Mouse (Mus musculus) megakaryocyte-erythroid progenitor cell, adult 5-6 weeks (primary cell): Measurements from ENCODE around the gene Rad9a. TPM values are rescaled to one million over a fixed set of nuclear protein-coding genes. Genes with fewer than 3 reads are reported as not detected.

ENCODE experiments used
- ATAC-seq: replicated peaks from 2 replicates; pipeline ENCODE4 v1.8.0; 2016; ENCODE audit warnings: mild to moderate bottlenecking, inconsistent platforms; ENCODE audit not compliant: severe bottlenecking, poor library complexity, low FRiP score, low TSS enrichment
- total RNA-seq, 2 experiments: library from RNA; stranded (forward) in 1 of 2; stranded (reverse) in 1 of 2; fragments of 200-1000, 215-1000 nt in 1 of 2; fragments of >200 nt in 1 of 2; fragmentation: Nextera tagmentation in 1 of 2; gene quantifications; 2 replicates each; pipeline ENCODE4 v1.2.3; 2014 to 2017

The Rad9a gene
- total RNA-seq, 2 experiments from 2014 or later, result 17.5 to 47.7 TPM

DNA sequence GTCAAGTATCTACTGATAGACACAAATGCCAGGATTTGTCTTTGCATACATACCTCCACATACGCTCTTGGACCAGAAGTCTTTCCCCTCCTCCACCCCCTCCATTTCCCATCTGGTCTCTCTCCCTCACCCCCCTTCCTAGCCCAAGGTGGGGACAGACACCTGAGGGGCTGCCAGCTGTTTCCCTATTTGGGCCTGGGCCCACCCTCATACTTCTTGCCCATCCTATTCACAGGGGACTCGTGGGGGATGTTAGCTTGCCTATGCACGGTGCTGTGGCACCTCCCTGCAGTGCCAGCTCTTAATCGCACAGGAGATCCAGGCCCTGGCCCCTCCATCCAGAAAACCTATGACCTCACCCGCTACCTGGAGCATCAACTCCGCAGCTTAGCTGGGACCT is 18.5 kb upstream of the Rad9a start:
- ATAC-seq, result no peak

DNA sequence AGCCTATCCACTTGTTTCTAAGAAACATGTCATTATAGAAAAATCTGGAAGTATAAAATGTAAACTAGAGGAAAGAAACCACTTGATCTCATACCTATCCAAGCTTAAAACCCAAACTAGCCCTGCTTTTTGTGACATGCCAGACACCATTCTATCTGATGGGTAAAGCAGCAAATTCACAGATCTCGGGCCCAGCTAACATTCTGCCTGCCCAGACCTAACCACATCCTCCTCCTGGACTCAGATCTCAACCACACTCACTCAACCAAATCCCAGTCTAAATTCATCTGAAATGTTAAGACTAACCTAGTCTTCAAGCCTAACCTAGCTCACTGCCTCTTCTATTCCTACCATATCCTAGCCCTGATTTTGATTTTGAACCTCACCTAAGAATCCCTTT is 17.3 kb upstream of the Rad9a start:
- ATAC-seq, result no peak

DNA sequence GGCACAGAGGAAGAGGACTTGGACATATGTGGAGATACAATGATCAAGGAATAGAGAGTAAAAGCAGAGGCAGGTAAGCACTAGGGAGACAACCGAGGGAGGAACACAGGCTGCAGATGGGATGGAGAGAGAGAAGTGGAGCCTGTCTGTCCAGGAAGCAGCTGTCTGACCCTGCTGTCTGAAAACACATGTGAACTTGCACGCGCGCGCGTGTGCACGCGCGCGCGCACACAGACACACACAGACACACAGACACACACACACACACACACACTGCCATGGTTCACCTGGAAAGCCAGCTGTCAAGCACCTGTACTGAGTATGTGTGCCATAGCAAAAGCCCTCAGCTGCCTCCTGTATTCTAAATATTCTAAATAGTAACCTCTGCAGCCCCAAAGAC is 16.8 kb upstream of the Rad9a start:
- ATAC-seq, result no peak

DNA sequence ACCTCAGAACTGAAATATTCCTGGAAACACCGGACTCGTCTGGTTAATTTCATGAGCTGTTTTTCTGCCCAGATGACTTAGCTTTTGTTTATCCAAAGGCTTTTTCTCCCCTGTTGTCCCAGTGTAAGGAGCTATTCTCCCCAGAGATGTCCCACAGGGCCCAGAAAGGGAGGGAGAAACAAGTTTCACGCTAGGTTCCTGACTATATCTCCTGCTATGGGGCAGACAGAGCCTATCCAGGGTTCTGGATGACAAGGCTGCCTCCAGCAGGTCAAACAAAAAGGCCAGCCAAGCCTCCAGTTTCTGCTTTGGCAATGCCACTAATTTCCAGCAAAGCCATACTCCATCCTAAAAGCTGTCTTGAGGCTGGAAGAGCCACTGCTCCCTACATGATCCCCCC is 16.4 kb upstream of the Rad9a start:
- no peak for ATAC-seq

DNA sequence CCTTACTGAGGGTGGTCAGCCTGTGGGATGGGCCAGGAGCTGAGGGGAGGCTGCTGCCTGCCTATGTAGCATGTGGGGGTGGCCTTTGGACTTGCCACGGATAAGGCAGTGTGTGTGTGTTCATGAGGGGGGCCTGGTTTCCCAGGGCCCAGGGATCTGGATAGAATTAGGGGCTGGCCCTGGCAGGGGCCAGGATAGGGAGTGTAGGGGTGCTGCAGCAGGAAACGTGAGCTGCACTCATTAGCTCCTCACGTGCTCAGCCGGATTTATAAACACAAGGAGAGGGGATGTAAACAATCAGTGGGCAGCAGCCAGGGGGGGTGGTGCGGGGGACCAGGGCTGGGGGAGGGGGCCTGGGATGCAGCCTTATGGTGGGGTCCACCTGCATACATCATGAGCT is 15.7 kb upstream of the Rad9a start:
- no peak for ATAC-seq

DNA sequence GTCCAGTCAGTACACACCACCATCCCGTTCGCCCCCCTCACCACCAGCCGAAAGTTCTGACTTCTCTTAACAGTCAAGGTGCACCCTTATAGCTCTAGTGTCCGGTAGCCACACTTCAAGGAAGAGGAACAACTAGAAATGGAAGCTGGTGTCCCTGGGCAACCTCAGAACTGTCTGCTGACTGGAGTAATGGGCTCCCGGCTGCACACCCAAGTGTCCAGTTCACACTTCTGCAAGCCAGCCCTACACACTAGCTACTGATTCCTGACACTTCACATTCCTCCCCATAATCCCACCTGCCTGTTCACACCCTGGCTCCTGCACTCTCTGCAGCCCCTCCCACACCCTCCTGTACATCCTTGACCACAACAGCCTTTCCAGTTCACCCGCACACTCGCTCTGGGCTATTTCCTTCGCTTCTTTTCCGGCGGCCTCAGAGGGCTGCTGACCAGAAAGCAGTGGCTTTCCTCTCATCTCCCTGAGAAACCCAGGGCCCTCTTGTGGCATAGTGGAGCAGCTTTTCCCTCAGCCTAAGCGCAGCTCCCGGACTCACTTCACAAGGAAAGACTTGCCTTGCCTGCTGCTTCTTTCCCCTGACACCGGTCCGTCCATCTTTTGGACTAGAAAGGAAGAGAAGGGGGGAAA is 14.7 kb upstream of the Rad9a start:
- ATAC-seq, result no peak

DNA sequence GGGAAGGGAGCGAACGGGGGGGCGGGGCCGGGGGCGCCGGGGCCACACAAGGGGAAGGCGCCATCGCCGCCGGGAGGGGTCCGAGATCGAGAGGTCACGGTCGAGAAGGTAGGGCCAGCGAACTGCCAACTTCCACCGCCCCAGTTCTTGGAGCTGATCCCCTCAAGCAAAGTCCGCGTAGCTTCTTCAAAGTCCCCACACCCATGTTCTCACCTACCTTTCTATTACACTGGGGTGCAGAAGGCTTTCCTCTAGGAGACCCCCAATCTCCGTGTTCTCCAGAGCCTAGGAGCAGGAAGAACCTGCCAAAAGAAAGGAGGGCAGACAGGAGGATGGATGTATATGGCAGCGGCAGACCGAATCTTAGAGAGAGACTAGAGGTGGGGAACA is 14.0 kb upstream of the Rad9a start:
- ATAC-seq, result no peak

DNA sequence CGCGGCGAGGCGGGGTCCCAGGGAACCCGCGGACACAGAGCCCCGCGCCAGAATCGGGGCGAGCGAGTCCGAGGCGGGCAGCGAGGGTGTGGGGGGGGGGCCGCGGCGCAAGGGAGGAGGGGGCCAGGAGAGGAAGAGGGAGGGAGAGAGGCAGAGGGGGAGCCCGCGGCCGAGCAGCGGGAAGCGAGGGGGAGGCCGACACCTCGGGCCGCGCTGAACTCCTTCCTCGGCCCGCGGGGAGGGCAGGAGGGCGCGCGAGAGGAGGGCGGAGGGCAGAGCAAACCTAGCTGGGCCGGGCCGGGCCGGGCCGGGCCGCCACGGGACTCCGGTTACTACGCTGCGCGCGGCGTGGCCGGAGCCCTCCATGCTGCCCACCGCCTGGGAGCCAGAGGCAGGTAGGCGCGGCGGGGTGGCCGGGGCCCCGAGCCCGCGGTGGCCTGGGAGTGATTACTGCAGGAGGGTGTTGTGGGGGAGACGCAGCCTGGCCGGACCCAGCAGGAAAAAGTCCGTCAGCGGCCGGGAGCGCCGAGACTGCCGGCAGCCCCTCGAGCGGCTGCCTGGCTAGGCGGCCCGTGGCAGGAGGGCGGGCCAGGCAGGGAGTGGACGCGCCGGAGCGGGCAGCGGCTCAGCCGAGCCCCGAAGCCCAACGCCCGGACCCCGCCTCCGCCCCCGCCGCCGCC is 13.4 kb upstream of the Rad9a start:
- ATAC-seq, result no peak

DNA sequence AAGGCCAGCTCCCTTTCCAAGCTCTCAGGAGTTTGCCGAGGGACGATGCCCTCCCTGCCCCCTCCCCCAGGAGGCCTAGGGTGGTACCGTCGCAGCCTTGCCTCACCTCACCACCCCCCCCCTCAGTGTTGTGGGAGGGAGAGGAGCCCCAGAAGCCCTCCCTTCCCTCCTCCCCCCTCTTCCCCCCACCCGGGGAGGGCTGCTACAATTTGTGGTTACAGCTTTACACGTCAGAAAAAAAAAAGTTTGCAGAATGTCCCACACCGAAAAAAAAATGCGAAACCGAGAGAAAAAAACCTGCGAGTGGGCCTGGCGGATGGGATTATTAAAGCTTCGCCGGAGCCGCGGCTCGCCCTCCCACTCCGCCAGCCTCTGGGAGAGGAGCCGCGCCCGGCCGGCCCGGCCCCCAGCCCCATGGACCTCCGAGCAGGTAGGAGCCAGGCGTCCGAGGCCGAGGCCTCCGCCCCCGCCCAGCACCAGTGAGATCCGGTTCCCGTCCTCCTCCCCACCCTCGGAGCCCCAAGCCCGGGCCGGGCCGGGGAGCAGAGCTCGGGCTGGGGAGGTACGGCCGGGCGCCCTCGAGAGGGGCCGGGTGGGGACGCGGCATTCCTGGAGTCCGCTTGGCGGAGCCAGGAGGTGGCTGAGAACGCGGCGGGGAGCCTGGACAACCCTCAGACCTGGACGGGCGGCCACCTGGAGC is 12.8 kb upstream of the Rad9a start, which contains the start of the genes Clcf1 and AC109138.7:
TSS of gene Clcf1 (plus strand) at position 168 of the 700 bp plus-strand sequence.
TSS of gene AC109138.7 (plus strand) at position 287 of the 700 bp plus-strand sequence.
- ATAC-seq, result no peak

DNA sequence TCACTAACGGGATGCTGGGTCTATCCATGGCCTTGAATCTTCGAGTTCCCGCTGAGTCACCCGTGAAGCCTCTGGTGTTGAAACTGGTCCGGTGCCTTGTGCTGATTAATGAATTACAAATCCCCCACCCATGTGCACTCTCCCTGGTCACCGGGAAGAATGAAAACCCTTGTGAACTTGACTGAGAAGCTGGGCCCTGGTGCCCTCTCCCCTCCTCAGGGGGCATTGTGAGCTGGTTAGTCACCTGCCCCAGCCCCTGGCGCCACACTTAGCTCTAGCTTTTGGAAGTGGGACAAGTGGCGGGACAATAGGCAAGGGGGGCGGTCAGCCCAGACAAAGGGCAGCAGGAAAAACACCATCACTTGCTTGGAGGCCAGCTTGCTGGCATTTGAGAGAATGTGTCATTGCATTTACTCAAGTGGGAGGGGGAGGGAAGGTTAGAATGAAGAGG is 12.1 kb upstream of the Rad9a start:
- ATAC-seq, result no peak

DNA sequence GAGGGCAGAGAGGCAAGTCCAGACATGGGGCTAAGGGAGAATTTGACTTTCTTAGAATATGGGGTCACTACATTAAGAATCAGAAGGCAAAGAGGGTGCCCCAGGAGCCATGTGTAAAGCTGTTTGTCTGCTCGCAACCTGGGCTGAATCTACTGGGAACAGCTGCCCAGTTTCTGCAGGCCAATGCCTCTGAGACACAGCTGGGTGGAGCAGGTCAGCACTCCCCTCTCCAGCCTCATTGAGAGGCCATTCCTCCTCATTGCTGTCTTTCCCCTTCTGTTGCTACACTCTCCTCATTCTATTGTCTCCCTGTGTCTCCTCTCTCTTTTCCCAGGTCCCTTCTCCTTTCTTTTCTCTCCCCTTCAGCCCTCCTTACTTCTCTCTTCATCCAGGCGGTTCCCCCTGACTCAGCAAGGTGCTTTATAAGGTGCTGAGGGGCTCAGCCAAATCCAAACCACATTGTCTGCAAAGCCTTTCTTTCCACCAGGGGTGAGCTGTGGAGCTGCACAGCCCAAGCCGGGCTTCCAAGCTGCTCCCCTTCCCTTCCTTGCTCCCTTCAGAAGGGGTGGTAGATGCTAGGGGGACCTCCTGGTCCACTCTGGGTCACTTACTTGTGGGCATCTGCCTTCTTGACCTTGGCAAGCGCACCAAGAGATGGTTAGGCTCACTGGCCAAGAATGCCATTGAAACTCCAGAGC is 10.6 kb upstream of the Rad9a start:
- ATAC-seq, result no peak

DNA sequence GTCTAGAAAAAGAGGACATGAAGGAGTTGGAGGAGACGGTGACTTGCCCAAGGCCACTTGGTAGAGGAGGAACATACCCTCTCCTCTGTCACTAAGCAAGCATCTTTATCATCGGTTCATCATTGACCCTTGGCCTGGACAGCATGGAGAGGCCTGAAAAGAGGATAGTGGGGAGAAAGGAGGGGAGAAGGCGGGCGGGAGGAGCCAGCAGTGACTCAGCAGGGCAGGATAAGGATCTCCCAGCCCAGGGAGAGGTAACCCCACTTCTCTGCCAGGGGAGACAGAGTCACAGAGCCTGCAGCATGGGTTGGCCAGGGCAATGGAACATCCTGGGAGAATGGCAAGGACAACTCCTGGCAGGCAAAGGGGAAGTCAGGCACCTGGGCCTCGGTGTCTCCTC is 7.1 kb upstream of the Rad9a start:
- ATAC-seq, result no peak

DNA sequence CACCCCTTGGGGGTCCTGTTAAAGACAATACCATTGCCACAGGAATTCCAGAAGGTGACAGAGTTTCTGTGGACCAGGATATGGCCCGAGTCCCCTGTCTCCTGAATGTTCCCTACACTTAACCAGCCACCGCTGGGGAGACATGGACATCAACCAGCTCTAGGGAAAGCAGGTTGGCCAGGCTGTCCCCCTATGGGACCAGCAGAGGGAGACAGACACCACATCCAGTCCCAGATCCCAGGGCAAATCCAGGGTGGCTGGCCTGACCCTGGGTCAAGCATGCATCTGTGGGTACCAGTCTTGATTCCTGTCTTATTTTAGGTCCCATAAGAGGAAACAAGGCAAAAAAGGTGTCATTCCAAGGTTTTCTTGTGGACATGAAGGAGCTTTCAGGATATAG is 5.5 kb upstream of the Rad9a start:
- ATAC-seq, result peak; percentile 67

DNA sequence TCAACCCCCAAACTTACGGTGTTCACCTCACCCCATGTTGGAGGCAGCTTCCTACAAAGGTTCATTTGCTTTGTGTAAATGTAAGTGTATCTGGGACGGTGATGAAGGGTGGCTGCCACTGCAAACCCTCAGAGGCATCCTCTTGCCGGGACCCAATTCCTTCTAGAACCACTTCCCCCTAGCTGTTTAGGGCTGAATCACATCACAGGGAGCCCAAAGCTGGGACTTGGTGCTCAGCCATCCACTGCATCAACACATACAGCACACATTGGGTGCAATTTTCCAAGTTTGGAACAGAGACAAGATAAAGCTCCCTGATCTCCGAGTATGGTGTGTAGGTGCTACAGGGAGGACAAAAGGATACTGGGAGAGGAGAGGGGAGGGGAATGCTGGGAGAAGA is 3.4 kb upstream of the Rad9a start:
- no peak for ATAC-seq

DNA sequence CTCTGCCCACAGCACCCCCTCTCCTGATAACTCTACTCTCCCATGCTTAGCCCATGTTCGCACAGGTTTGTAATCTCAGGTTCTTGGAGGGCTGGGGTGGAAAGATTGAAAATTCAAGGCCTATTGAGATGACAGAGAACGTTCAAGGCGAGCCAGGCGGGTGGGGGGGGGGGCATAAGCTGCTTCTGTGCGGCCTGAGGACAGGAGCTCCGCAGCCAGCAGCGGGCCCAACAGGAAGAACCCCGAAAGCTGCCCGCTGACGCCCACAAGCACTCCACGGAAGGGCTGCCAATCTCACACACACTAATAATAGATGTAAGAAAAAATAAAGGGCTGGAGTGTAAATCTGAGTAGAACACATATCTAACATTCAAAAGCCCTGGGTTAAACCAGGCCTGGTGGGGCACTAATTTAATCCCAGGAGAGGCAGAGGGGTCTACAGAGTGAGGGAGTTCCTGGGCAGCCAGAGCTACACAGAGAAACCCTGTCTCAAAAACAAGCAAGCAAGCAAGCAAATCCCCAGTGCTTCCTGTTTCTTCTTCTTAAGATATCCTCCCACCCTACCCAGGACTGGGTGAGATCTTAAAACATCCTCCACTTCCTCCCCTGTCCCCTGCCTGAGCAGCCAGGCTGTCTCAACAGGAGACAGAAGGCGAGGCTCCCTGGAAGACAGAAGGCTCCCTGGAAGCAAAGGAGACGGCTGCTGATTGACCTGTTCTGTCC is 2.3 kb upstream of the Rad9a start:
- ATAC-seq, result no peak

DNA sequence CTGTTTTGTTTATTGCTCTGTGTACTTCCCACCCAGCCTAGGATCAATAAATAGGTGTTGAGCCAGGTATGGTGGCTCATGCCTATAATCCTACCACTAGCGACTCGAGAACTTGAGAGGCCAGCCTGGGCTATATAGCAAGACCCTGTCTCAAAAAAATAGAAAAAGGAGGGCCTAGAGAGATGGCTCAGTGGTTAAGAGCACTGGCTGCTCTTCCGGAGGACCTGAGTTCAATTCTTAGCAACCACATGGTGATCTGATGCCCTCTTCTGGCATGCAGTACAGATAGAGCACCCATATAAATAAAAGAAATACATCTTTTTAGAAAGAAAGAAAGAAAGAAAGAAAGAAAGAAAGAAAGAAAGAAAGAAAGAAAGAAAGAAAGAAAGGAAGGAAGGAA is 1.7 kb upstream of the Rad9a start:
- no peak for ATAC-seq

DNA sequence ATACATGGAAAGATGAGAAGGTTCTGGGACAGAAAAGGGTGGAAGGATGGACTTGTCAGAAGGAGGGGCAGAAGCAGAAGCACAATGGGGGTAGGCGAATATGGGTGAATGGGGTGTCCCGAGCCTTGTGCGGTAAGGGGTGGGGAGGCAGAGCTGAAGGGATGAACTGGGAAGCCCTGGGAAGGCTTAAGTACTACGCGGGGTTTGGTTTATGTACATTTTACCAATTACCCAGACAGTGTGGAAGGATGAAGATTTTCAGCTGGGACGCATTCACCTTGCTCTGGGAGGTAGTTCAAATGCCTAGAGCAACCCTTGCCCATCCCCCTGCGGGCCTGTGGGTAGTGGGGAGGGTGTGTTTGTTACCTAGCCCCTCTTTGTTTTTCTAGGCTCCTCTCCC is 687 bp upstream of the Rad9a start:
- ATAC-seq, result no peak

DNA sequence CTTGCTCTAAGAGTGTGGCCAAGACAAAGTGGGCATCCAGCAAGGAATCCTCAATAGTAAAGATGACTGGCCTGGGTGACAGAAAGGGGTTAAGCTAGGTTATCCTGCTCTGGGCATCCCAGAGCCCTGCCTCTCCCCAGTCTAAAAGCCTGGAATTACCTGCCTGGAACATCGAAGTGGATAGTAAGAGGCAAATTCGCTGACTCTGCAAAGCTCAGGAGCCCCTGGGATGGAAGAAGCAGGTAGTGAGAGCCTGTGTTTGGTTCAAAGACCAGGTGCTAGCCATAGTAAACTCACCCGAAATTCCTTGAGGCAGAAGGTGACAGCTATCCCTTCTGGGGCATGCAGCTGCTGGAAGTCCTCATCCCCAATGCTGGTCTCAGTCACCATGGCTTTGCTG is 4.3 kb downstream of the Rad9a start:
- ATAC-seq, result no peak

DNA sequence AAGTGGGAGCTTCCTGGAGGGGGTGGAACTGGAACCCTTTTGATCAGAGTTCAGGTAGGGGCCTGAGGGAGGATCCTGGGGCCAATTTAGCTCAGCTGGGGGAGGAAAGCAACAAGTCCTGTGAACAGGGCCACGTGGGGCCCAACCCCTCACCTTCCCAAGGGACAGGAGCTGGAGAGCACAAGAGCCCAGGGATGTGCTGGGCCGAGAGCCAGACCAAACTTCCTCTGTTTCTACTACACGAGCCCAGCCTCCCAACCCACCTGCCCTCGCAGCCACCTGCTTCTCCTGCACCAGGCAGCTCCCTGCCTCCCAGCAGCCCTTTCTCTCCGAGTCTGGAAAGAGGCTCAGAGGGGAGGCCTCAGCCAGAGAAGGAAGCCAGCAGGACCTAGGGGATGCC is 4.9 kb downstream of the Rad9a start:
- no peak for ATAC-seq

DNA sequence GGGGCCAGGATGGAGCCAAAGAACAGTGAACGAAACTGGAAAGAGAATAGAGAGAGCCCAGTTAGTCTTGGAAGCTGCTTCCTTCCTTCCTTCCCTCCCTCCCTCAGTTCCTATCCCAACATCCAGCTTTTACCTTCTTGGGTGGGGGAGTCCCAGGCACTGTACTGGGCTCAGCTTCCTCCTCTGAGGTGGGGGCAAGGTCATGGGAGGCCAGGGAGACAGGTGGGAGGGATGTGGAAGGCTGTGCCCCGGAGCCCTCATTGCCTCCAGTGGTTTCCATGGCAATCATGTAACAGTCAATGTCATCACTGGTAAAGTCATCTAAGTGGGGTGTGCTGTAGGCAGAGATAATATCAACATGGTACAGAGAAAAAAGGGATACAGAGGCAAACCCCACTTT is 5.4 kb downstream of the Rad9a start:
- no peak for ATAC-seq
